Mouse (Mus musculus): ENCODE results near the gene Fbxw15.
"Not testable (repeated sequence)": the region's sequence is repeated elsewhere in the genome, so short reads cannot be mapped to it uniquely, and the experiment has no call there.

Fbxw15 gene

DNA sequence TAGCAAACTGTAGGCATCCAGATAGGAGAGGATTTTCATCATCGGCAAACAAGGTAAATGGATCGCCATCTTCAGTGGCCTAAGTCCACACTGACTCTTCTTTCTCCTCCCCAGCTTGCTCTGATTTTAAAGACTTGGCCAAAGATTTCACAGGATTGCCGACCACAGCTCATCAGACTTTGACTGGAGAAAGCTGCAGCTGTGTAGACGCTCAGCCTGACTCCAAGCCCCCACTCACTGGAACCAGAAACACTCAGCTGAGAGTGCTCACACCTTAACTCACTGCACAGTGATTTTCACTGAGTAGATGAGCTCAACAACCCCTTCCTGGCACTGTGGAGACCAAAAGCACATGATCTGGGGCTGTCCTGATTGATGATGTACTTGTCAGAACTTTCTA lies at the start of gene Fbxw15:
Fbxw15 (minus strand) TSS at position 101 of the 400 bp plus-strand sequence.
- not testable (repeated sequence) for DNase-seq (ENCODE audit: low spot score in 2 of 2)

DNA sequence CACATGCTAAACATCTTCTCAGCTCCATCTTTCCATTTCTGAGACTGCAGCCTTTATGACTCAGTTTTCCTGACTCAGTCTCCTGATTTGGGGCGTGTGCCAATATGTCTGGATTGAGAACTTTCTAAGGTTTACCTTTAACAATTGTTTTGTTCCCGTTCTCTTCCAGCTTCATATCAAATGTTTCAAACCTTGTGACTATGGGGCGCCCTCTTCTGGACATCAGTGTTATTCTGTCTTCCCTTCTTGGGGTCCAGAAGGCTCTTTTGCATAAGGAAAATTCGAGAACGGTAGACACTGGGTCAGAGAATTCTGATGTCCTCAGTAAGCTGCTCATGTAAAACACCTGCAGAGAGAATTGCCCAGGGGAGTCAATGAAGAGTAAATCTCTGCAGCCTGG lies 38.8 kb upstream of the Fbxw15 start:
- DNase-seq (ENCODE audit: low spot score in 2 of 2): not testable (repeated sequence)

DNA sequence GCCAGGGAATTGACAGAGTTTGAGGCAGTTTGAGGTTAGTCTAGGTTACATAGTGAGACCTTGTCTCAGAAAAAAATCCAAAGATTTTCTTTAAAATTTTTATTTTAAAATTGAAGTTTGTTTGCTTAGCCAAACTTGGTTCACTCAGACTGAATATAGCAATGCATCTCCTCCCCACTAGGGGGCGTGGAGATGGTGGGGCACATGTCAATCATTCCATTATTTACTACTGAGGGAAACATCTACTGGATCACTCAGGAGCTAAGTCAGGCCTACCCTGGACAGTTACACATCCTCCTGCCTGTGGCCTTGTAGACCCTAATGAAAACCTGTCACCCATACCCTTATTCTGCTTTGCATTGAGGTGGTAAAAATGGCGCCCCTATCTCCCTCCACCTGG lies 34.1 kb upstream of the Fbxw15 start:
- not testable (repeated sequence) for DNase-seq (ENCODE audit: low spot score in 2 of 2)

DNA sequence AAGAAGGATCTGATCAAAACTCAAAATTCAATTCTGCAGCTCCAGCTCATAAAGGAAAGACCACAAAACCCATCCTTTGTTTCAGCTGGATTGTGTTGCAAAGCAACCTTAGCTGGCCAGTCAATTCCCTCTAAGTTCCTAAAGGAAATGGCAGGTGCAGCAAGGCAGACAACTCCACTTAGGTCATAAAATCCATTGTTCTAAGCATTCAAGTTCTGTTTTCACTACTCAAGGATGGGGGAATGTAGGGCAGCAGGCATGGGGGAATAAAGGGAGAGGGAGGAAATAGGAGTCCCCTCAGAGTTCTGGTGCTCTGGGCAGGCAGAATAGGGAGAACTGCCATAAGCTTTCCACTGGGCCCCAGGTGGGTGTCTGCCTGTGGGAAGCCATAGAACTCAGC lies 29.2 kb upstream of the Fbxw15 start:
- DNase-seq (ENCODE audit: low spot score in 2 of 2): no peak

DNA sequence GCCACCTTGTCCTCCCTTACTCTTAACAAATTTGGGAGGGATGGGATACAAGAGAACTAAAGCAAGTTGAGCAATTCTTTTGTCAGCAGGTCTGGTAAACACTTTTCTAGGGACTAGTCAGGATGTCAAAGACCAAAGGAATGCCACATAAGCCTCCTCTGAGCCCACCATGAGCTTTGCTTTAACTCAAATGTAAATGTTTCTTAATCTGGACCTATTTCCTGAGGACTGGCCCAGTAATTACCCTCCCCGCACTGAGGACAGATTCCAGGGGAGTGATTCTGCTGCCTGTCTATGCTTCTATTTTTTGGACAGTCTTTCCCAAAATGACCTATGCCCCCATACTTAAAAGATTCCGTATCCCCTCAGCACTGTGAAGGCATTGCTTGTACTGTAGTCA lies 26.8 kb upstream of the Fbxw15 start:
- DNase-seq (ENCODE audit: low spot score in 2 of 2): no peak

DNA sequence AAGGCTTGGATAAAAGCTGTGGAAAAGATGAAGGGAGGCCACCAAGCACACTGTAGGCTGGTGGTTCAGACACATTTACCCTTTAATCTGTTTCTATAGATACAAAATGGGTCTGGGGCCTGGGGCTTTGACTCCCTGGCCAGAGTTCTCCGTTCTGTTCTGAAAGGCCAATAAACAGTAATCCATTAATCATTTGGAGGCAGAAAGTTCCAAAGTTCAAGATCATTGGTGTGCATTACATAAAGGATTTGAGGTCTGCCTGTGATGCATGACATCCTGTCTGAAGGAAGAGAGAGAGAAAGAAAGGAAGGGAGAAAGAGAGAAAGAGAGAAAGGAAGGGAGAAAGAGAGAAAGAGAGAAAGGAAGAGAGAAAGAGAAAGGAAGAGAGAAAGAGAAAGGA lies 2.5 kb downstream of the Fbxw15 start:
- DNase-seq (ENCODE audit: low spot score in 2 of 2): no peak

DNA sequence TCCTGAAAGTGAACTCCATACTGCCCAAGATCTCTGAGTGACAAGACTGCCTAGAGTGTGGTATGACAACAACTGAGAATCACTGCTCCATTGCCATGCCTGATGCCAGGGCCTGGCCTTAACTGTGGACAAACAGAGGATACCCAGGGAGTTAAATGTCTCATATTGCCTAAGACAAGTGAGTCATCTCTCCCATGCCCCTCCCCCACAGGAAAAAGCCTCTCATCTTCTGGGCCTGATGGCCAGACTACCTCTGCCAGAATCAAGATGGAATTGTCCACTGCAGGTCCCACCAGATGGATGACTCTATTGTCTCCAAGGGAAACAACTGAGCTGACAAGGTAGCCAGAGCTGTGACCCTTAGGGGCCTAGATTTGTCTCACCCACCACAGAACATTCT lies 6.0 kb downstream of the Fbxw15 start:
- not testable (repeated sequence) for DNase-seq (ENCODE audit: low spot score in 2 of 2)

DNA sequence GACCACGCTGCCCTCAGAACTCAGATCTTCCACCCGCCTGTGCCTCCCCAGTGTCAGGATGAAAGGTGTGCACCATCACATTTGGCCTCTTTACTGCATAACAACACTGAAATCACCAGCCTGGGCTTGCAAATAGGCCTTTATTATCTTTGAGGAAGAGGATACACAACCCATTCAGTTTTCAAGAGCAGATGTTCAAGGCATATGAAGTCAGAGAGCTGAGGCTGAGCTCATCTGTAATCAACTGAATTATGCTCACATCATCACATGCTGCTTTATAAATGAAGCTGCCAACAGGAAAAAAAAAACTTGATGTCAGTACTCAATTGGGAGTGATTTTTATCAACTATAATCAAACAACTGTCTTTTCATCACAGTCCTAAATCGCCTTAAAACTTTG lies 15.6 kb downstream of the Fbxw15 start:
- DNase-seq (ENCODE audit: low spot score in 2 of 2): no peak

DNA sequence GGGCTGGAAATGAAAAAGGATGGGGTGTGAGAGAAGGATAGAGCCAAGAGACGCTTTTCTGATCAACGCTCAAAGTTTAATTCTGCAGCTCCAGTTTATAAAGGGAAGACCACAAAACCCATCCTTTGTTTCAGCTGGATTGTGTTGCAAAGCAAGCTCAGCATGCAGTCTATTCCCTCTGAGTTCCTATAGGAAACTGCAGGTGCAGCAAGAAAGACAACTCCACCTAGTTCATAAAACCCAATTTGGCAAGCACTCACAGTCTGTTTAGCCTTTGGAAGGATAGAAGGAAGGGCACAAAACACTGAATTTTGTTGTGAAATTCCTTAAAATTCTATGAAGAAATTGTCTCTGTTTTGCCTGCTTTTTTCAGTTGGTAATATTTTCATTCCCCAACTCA lies 18.4 kb downstream of the Fbxw15 start:
- not testable (repeated sequence) for DNase-seq (ENCODE audit: low spot score in 2 of 2)

DNA sequence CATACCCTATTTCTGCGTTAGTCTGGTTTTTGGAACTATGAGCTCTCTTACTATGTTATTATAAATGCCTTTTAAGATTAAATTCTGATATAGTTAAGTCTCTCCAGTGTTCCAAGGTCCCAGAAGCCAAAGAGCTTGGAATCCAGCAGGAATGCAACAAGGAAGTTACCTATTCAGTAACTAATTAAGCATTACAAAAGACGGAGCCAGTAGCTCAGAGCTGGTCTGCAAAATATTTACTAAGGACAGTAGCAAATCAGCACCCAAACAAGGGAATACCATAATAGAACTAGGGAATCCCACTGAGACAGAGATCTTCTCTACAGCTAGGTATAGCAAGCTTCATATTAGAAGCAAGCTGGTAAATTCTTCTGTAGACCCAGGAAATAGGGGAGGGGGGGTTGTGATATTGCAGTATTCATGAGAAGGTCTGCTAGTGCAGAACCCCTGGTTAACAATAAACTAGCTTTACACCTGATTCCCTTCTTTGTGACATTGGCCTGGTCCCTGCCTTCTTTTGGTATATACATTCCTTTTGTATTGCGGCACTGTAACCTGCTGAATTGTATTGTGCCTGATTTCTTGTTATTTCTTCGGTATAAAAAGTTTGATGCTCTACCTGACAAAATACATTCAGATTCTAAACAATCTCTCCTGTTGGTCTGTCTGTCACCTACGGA lies 44.5 kb downstream of the Fbxw15 start:
- DNase-seq (ENCODE audit: low spot score in 2 of 2): no peak

Data from natural killer cell, adult 2 months (primary cell).